Mouse (Mus musculus) B cell, adult (primary cell): Measurements from ENCODE around the gene Rhox4g. TPM values are rescaled to one million over a fixed set of nuclear protein-coding genes. Genes with fewer than 3 reads are reported as not detected.

Experiments
- total RNA-seq: library from RNA; stranded (reverse); gene quantifications from 4 replicates; pipeline ENCODE4 v1.2.4, GENCODE M21; 2023; ENCODE audit not compliant: inconsistent age

The Rhox4g gene
- total RNA-seq = not detected in 4 replicates

DNA sequence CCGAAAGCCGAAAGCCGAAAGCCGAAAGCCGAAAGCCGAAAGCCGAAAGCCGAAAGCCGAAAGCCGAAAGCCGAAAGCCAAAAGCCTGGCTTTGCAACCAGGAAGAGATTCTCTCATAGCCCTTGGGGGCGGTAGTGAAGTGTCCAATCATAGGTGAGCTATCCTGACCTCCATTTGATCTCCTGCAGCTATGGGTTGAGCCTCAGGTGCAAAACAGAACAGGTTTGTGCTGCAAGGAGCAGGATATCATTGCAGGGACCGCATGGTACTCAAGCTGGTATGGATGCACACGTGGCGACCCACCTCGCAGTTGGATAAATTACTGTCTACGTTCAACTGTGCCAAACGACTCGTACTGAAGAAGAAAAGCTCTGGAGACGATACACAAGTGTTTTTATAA is at the start of gene Rhox4g:
Rhox4g (minus strand) TSS at position 101 of the 400 bp plus-strand sequence.

DNA sequence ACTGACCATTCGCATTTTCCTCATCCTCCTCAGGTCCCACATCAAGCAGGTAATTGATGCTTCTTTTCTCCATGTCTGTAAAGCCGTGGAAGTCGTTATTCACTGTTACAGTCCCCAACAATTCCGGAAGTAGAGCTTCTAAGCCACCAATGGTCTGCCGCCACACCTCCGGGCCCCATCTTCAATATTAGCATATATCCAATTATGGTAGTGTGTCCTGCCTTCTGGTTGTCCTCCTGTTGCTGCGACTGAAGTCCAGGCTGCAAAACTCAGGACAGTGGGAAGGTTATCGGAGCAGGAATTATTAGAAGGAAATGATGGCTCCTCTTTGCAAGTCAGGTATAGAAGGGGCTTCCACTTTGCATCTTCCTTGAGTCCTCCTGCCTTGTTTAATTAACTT is 22.1 kb upstream of the Rhox4g start, which contains the start of gene Rhox2h:
Rhox2h (minus strand) TSS at position 101 of the 400 bp plus-strand sequence.

DNA sequence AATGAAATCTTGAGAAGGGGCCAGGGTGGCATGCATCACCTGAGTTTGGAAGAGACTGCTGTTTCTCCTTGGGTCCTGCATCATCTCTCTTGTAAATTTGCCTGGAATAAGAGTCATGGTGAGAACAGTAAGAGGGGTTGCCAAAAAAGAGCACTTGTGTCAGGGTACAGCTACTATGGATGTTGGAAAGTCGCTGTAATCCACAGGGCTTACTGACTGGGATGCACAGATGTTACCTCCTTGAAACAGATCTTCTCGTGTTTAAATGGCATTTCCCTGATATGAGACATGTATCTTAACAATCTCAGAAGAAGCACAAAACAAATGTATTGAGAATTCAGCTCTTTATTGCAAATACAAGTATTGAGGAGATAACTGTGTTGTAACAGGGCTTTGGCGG is 17.5 kb upstream of the Rhox4g start, which contains the start of gene Rhox3h:
Rhox3h (minus strand) TSS at position 101 of the 400 bp plus-strand sequence.

DNA sequence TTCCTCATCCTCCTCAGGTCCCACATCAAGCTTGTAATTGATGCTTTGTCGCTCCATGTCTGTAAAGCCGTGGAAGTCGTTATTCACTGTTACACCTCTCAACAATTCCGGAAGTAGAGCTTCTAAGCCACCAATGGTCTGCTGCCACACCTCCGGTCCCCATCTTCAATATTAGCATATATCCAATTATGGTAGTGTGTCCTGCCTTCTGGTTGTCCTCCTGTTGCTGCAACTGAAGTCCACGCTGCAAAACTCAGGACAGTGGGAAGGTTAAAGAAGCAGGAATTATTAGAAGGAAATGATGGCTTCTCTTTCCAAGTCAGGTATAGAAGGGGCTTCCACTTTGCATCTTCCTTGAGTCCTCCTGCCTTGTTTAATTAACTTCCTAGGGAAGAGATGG is 7.8 kb downstream of the Rhox4g start, which contains the start of gene Rhox2g:
Rhox2g (minus strand) TSS at position 101 of the 400 bp plus-strand sequence.

DNA sequence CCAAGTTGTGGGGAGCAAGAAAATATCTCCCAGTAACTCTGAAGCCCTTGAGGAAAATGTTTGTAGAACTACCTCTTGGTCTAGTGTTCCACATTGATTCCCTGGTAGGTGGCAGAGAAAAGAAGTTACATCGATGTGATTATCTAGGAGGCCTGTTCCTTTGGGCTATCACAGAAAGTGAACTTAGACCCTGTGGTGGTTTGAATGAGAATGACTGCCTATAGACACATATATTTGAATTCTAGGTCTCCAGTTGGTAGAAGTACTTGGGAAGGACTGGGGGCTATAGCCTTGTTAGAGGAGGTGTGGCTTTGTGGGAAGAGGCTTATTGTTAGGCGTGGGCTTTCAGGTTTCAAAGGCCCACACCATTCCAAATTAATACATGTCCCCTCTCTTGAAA is 22.6 kb downstream of the Rhox4g start, which contains the start of gene Rhox3g:
Rhox3g (minus strand) TSS at position 101 of the 400 bp plus-strand sequence.

DNA sequence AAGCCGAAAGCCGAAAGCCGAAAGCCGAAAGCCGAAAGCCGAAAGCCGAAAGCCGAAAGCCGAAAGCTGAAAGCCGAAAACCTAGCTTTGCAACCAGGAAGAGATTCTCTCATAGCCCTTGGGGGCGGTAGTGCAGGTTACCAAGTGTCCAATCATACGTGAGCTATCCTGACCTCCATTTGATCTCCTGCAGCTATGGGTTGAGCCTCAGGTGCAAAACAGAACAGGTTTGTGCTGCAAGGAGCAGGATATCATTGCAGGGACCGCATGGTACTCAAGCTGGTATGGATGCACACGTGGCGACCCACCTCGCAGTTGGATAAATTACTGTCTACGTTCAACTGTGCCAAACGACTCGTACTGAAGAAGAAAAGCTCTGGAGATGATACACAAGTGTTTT is 43.5 kb downstream of the Rhox4g start, which contains the start of gene Rhox4f:
Rhox4f (minus strand) TSS at position 101 of the 400 bp plus-strand sequence.

Other genes with a start within 250 kb of the Rhox4g start
- not detected in 4 replicates for gene Rhox2b, start 239.3 kb downstream of the Rhox4g start, total RNA-seq
- gene Rhox4b, start 218.8 kb downstream of the Rhox4g start, total RNA-seq = not detected in 4 replicates
- gene Rhox2c, start 197.6 kb downstream of the Rhox4g start, total RNA-seq = not detected in 4 replicates
- gene Rhox3c, start 192.7 kb downstream of the Rhox4g start, total RNA-seq = not detected in 4 replicates
- gene Rhox4c, start 171.0 kb downstream of the Rhox4g start, total RNA-seq = not detected in 4 replicates
- gene Rhox2d, start 157.9 kb downstream of the Rhox4g start, total RNA-seq = not detected in 4 replicates
- gene Rhox4d, start 137.0 kb downstream of the Rhox4g start, total RNA-seq = not detected in 4 replicates
- gene Rhox2e, start 120.9 kb downstream of the Rhox4g start, total RNA-seq = not detected in 4 replicates
- gene Rhox3e, start 109.3 kb downstream of the Rhox4g start, total RNA-seq = not detected in 4 replicates
- gene Rhox4e, start 93.9 kb downstream of the Rhox4g start, total RNA-seq = not detected in 4 replicates
- gene Rhox2f, start 79.9 kb downstream of the Rhox4g start, total RNA-seq = not detected in 4 replicates
- gene Rhox3f, start 70.3 kb downstream of the Rhox4g start, total RNA-seq = not detected in 4 replicates
- gene Rhox4f, start 43.6 kb downstream of the Rhox4g start, total RNA-seq = not detected in 4 replicates
- not detected in 4 replicates for gene Rhox3g, start 22.7 kb downstream of the Rhox4g start, total RNA-seq
- gene Rhox2g, start 7.9 kb downstream of the Rhox4g start, total RNA-seq = not detected in 4 replicates
- gene Rhox3h, start 17.4 kb upstream of the Rhox4g start, total RNA-seq = not detected in 4 replicates
- gene Rhox2h, start 21.9 kb upstream of the Rhox4g start, total RNA-seq = not detected in 4 replicates
- gene Rhox5, start 153.5 kb upstream of the Rhox4g start, total RNA-seq = not detected in 4 replicates
- gene Rhox6, start 175.6 kb upstream of the Rhox4g start, total RNA-seq = not detected in 4 replicates
- not detected in 4 replicates for gene Rhox7a, start 180.4 kb upstream of the Rhox4g start, total RNA-seq
- not detected in 4 replicates for gene Rhox8, start 227.6 kb upstream of the Rhox4g start, total RNA-seq
- gene Rhox7b, start 245.9 kb upstream of the Rhox4g start, total RNA-seq = not detected in 4 replicates